7 mouse cellular contexts compared by ENCODE assay signal in genomic region chr12:15812139-15812962, GRCm38 (mm10). TPM values are rescaled to one million over a fixed set of nuclear protein-coding genes. Genes with fewer than 3 reads are reported as not detected.
DNase-seq lines count a peak whose midpoint lies in the region; TF ChIP-seq lines count a peak whose summit lies in the region.

No protein-coding gene starts in this region.

- no peak for TF ChIP-seq POLR2A in small intestine, adult 2 months (IDR thresholded peaks at IDR 0.05; ENCODE audit: low read depth, low read length)

- no peaks in the 10 kb centered on the region for H3K27me3 ChIP-seq in limb, embryonic 10.5 days (ENCODE audit: low read depth, poor library complexity, severe bottlenecking)
- no peaks in the 10 kb centered on the region for H3K27me3 ChIP-seq in small intestine, adult 2 months (ENCODE audit: control insufficient read depth, insufficient read depth, low read length)

- H3K36me3 ChIP-seq in limb, embryonic 10.5 days: peaks cover 25% of the 10 kb centered on the region
- H3K36me3 ChIP-seq in small intestine, adult 2 months (ENCODE audit: control insufficient read depth, insufficient read depth, low read length): no peaks in the 10 kb centered on the region

- 58% methylated on average over 6 of the region's 6 CpGs for WGBS in limb, embryonic 10.5 days
- 56% methylated on average over 6 of the region's 6 CpGs for WGBS in small intestine, adult 2 months

- H3K9me3 ChIP-seq in limb, embryonic 10.5 days (replicated peaks): no peaks in the 10 kb centered on the region

- peak; percentile 57 for DNase-seq in CD4-positive, CD25-positive, alpha-beta regulatory T cell, adult 2 months (ENCODE audit: low read depth, low spot score)
- peak; percentile 76 for DNase-seq in NIH3T3 (ENCODE audit: low read depth)
- DNase-seq in heart, postnatal 10 days: peak; percentile 43 to 57
- DNase-seq in limb, embryonic 10.5 days (ENCODE audit: low spot score): no peak
- no peak for DNase-seq in left cerebral cortex, adult 18-20 months (ENCODE audit: low spot score in 2 of 2)
- DNase-seq in c-Kit-positive CD71-positive TER-119-positive erythroid progenitor cells, embryonic 14.5 days (ENCODE audit: low spot score): no peak

- intact Hi-C loops in heart, postnatal 10 days (cut with DNase I): loop anchor here (2.0 to 5.0 kb wide), 3 partner anchors 75 to 268 kb away; no protein-coding TSS in a partner anchor

- no peak for TF ChIP-seq CTCF in small intestine, adult 2 months (IDR thresholded peaks at IDR 0.05; ENCODE audit: extremely low read depth, insufficient read length, insufficient replicate concordance, low read depth, low read length)

- H3K4me3 ChIP-seq in limb, embryonic 10.5 days: peak overlapping the region; percentile 81
- H3K4me3 ChIP-seq in small intestine, adult 2 months (ENCODE audit: low read depth, low read length): no peak overlapping the region

- H3K4me1 ChIP-seq in limb, embryonic 10.5 days: peaks cover 31% of the 10 kb centered on the region
- H3K4me1 ChIP-seq in small intestine, adult 2 months (ENCODE audit: control insufficient read depth, insufficient read depth, insufficient read length, low read length): no peaks in the 10 kb centered on the region

- H3K27ac ChIP-seq in limb, embryonic 10.5 days: peak overlapping the region; percentile 53; the same call in 1 of the 2 replicates
- peak overlapping the region; percentile 32 for H3K27ac ChIP-seq in small intestine, adult 2 months (ENCODE audit: insufficient read depth, low read depth, low read length)

RNA-seq across cellular contexts. Expression of gene Trib2, which starts 4.4 kb away (rescaled TPM):
- 10 to 100 TPM; 60.4 to 86.6 TPM for total RNA-seq in heart, postnatal 10 days (2021)
- 20.8 and 32.7 TPM in 2 replicates for polyA plus RNA-seq in limb, embryonic 10.5 days (2016; fragmentation: Nextera tagmentation; extraction: Ambion mirVana)
- 1.2 and 2.5 TPM in 2 replicates for polyA plus RNA-seq in small intestine, adult 2 months (2012; rRNA removed)
- total RNA-seq in left cerebral cortex, adult 18-20 months (2021): 10 to 100 TPM; 50.1 to 52.9 TPM

Comparison
In these comparisons a context has a peak if more than half of its experiments do, and no peak if none do; other contexts are left out.
1. DNase-seq: peak in CD4-positive, CD25-positive, alpha-beta regulatory T cell, adult 2 months (single experiment), NIH3T3 (single experiment) and heart, postnatal 10 days (2 of 2); none in limb, embryonic 10.5 days (single experiment), left cerebral cortex, adult 18-20 months (0 of 2) and c-Kit-positive CD71-positive TER-119-positive erythroid progenitor cells, embryonic 14.5 days (single experiment).